Mouse (Mus musculus): Measurements from ENCODE around the gene Dnah2.

DNA sequence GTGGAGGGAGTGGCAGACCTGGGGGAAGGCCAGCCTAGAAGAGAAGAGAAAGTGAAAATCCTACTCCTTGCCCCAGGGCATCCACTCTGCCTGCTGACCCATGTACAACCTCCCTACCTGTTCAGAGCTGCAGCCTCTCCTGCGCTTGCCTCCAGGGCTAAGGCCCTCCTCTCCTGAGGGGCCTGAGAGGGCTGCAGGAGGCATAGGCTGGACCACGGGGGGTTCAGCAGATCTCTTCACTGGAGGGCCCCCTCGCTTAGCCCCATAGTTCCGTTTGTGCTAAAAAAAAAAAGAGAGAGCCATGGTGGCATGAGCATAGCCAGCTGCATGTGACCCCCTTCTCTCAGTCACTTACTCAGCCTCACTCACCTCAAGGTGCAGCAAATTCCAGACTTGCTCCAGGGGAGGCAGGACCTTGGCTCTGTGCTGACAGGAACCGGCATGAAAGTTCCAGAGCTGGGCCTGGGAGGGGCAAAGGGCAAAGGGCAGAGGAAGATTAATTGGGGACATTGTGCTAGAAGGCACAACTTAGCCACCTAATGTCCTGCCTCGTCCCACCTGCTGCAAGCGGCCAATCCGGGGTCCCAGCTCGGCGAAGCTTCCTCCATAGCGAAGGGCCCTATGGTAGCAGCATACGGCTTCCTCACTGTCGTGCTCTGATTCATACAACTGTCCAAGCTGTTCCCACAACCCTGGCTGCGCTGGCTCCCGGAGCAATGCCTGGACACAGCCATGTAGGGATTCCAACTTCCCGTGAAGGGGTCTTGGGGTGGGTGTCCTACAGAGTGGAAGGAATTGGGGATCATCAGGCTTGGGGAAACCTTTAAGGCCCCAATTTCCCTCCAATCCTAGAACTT lies 141.8 kb downstream of the Dnah2 start:
- TF ChIP-seq MAFK (IDR thresholded peaks at IDR 0.05; ENCODE audit: insufficient read depth, low read depth, low read length): no peak
- TF ChIP-seq ZC3H11A (IDR thresholded peaks at IDR 0.05; ENCODE audit: borderline replicate concordance, low read depth, low read length): no peak
- no peak for TF ChIP-seq CHD2 (IDR thresholded peaks at IDR 0.05; ENCODE audit: low read depth, low read length)
- TF ChIP-seq ZNF384 (IDR thresholded peaks at IDR 0.05; ENCODE audit: low read depth, low read length): no peak
